Mouse (Mus musculus) heart, postnatal 14 days (tissue): Measurements from ENCODE around the gene Spag6. TPM values are rescaled to one million over a fixed set of nuclear protein-coding genes. Genes with fewer than 3 reads are reported as not detected.

Source experiments
- DNase-seq, 2 experiments: peaks; one replicate each; pipeline ENCODE4 v3.0.0; 2021 to 2022
- intact Hi-C: fragments of 180-260 bp; cut with DNase I; formaldehyde crosslinking; loops from one replicate; pipeline ENCODE4 v1.15.1; 2025
- total RNA-seq, 2 experiments: library from RNA; stranded (reverse); gene quantifications; 2 replicates each; pipeline ENCODE4 v1.2.3; 2021

The Spag6 gene
- total RNA-seq, 2 experiments from 2014 or later: not detected

DNA sequence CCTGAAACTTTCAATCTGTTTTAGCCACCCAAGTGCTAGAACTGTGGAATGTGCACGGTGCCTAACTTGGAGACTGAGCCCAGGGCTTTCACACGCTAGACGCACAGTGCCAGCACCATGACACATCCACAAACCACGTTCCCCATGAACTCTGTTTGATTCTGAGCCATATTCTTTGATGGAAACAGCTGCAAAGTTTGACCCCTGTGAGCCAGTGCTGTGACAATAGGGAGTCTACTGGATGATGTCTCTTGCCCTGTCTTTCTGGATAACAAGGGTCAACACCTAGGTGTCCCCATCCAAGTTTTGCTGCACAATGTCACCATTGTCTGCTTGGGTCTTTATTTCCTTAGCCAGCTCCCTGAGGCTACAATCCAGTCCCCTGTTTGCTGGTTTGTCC, 100.4 kb downstream of the Spag6 start:
- intact Hi-C loops: no loop called here
- DNase-seq: no peak

DNA sequence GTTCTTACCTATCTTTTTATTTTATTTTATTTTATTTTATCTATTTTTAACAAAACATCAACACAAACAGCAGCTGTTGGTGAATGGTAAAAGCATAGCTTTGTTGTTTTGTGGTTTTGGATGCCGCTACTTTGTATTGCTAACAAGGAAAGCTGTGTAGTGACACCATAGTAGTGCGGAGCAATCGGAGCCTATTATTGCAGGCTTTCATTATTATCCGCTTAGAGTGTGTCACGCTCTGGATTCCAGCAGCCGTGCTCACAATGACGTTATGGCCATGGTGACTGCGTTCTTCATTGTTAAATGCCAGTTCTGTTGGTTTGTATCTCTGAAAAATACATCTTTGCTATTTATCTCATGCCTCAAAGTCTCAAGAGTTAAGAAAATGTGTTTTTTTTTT, 103.9 kb downstream of the Spag6 start:
- intact Hi-C loops: no loop called here
- no peak for DNase-seq

DNA sequence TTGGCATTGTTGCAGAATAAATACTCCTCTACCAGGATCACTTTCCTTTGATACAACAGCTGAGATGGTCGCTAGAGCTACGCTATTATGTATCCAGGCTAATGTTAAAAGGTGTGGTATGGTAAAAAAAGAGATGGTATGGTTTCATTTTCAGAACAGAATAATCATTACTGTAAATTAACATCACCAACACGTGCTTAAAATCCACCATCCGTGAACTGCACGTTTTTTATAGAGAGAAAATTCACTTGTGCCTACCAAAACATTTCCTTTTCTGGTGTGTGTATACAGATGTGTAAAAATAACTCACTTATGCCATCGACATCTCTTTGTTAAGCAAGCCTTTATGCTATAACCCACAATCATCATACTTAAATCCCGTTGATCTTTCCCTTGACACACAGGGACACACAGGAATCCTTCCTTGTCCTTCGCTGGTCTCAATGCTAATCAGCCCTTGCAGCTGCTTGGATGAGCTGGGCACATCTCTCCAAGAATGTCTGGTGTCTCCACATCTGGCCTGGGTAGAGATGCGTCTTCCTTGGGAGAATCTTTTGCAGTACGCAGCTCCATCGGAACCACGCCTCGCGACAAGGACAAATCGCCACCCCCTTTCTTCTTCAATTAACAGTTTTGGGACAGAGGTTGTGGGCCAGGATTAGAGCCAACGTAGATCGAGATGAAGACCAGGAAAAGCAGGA, 105.6 kb downstream of the Spag6 start:
- DNase-seq: no peak
- intact Hi-C loops: no loop called here

Other genes starting within 250 kb of the Spag6 start
- 100 to 1,000 TPM; 111 to 118 TPM for gene Commd3, start 21.6 kb upstream of the Spag6 start, total RNA-seq
- gene Bmi1, start 17.0 kb upstream of the Spag6 start, total RNA-seq: 10 to 100 TPM; 55.6 to 65.1 TPM